Mouse (Mus musculus): Measurements from ENCODE around the gene Fam89b. TPM values are rescaled to one million over a fixed set of nuclear protein-coding genes. Genes with fewer than 3 reads are reported as not detected.

Gene Fam89b
- polyA plus RNA-seq, 1 experiment: 312 TPM

GRCm38 (mm10) chr19:5713730-5714129 is 15.7 kb downstream of the Fam89b start:
- no peaks in the 10 kb centered on the region; the same call in 1 of the 2 replicates for H3K36me3 ChIP-seq (ENCODE audit: control insufficient read depth, insufficient read depth, low read length)
- no peaks in the 10 kb centered on the region for H3K27me3 ChIP-seq (ENCODE audit: control insufficient read depth, insufficient read depth, low read length)
- TF ChIP-seq POLR2A (IDR thresholded peaks at IDR 0.05; ENCODE audit: control insufficient read depth, extremely low read depth, insufficient read depth, low read length, poor library complexity) (no peak), CTCF (IDR thresholded peaks at IDR 0.05; ENCODE audit: borderline replicate concordance, control insufficient read depth, extremely low read depth, insufficient read depth, low read length, poor library complexity) (no peak)
- H3K27ac ChIP-seq (ENCODE audit: control insufficient read depth, insufficient read depth, low read length): no peak overlapping the region
- 42% methylated on average over 2 of the region's 2 CpGs for WGBS
- peaks cover 4% of the 10 kb centered on the region; the same call in 1 of the 2 replicates for H3K4me1 ChIP-seq (replicated peaks; ENCODE audit: control insufficient read depth, insufficient read depth, low read length)
- no peak overlapping the region for H3K4me3 ChIP-seq (ENCODE audit: control insufficient read depth, insufficient read depth, low read length)
- DNase-seq: no peak

GRCm38 (mm10) chr19:5713255-5713654 is 16.2 kb downstream of the Fam89b start:
- Histone ChIP-seq H3K4me1 (replicated peaks; ENCODE audit: control insufficient read depth, insufficient read depth, low read length) (peaks cover 4% of the 10 kb centered on the region; the same call in 1 of the 2 replicates), H3K4me3 (ENCODE audit: control insufficient read depth, insufficient read depth, low read length) (no peak overlapping the region), H3K27me3 (ENCODE audit: control insufficient read depth, insufficient read depth, low read length) (no peaks in the 10 kb centered on the region), H3K27ac (ENCODE audit: control insufficient read depth, insufficient read depth, low read length) (no peak overlapping the region), H3K36me3 (ENCODE audit: control insufficient read depth, insufficient read depth, low read length) (no peaks in the 10 kb centered on the region; the same call in 1 of the 2 replicates)
- TF ChIP-seq CTCF (IDR thresholded peaks at IDR 0.05; ENCODE audit: borderline replicate concordance, control insufficient read depth, extremely low read depth, insufficient read depth, low read length, poor library complexity) (no peak), POLR2A (IDR thresholded peaks at IDR 0.05; ENCODE audit: control insufficient read depth, extremely low read depth, insufficient read depth, low read length, poor library complexity) (no peak)
- WGBS: 82% methylated on average over 5 of the region's 5 CpGs
- no peak for DNase-seq

- WGBS: 72% methylated on average over 14 of the region's 14 CpGs
- no peak for TF ChIP-seq POLR2A (IDR thresholded peaks at IDR 0.05; ENCODE audit: control insufficient read depth, extremely low read depth, insufficient read depth, low read length, poor library complexity)
- Histone ChIP-seq H3K27me3 (ENCODE audit: control insufficient read depth, insufficient read depth, low read length) (no peaks in the 10 kb centered on the region), H3K27ac (ENCODE audit: control insufficient read depth, insufficient read depth, low read length) (no peak overlapping the region), H3K36me3 (ENCODE audit: control insufficient read depth, insufficient read depth, low read length) (no peaks in the 10 kb centered on the region), H3K4me3 (ENCODE audit: control insufficient read depth, insufficient read depth, low read length) (no peak overlapping the region), H3K4me1 (replicated peaks; ENCODE audit: control insufficient read depth, insufficient read depth, low read length) (peaks cover 4% of the 10 kb centered on the region; the same call in 1 of the 2 replicates)
- DNase-seq: no peak
Measured at GRCm38 (mm10) chr19:5711907-5712460, 17.5 kb downstream of the Fam89b start.

GRCm38 (mm10) chr19:5711218-5711617 is 18.2 kb downstream of the Fam89b start:
- Histone ChIP-seq H3K4me3 (ENCODE audit: control insufficient read depth, insufficient read depth, low read length) (no peak overlapping the region), H3K36me3 (ENCODE audit: control insufficient read depth, insufficient read depth, low read length) (no peaks in the 10 kb centered on the region), H3K4me1 (replicated peaks; ENCODE audit: control insufficient read depth, insufficient read depth, low read length) (peaks cover 4% of the 10 kb centered on the region; the same call in 1 of the 2 replicates), H3K27me3 (ENCODE audit: control insufficient read depth, insufficient read depth, low read length) (no peaks in the 10 kb centered on the region), H3K27ac (ENCODE audit: control insufficient read depth, insufficient read depth, low read length) (no peak overlapping the region)
- DNase-seq: peak; percentile 67
- TF ChIP-seq POLR2A (IDR thresholded peaks at IDR 0.05; ENCODE audit: control insufficient read depth, extremely low read depth, insufficient read depth, low read length, poor library complexity): no peak
- TF ChIP-seq CTCF (IDR thresholded peaks at IDR 0.05; ENCODE audit: borderline replicate concordance, control insufficient read depth, extremely low read depth, insufficient read depth, low read length, poor library complexity): no peak
- 54% methylated on average over 3 of the region's 3 CpGs for WGBS

GRCm38 (mm10) chr19:5710581-5710980 is 18.9 kb downstream of the Fam89b start:
- no peak for TF ChIP-seq POLR2A (IDR thresholded peaks at IDR 0.05; ENCODE audit: control insufficient read depth, extremely low read depth, insufficient read depth, low read length, poor library complexity)
- no peak for TF ChIP-seq CTCF (IDR thresholded peaks at IDR 0.05; ENCODE audit: borderline replicate concordance, control insufficient read depth, extremely low read depth, insufficient read depth, low read length, poor library complexity)
- no peak overlapping the region for H3K27ac ChIP-seq (ENCODE audit: control insufficient read depth, insufficient read depth, low read length)
- peaks cover 9% of the 10 kb centered on the region for H3K4me1 ChIP-seq (replicated peaks; ENCODE audit: control insufficient read depth, insufficient read depth, low read length)
- no peak for DNase-seq
- H3K27me3 ChIP-seq (ENCODE audit: control insufficient read depth, insufficient read depth, low read length): no peaks in the 10 kb centered on the region
- H3K36me3 ChIP-seq (ENCODE audit: control insufficient read depth, insufficient read depth, low read length): no peaks in the 10 kb centered on the region
- WGBS: 98% methylated on average over 8 of the region's 8 CpGs
- H3K4me3 ChIP-seq (ENCODE audit: control insufficient read depth, insufficient read depth, low read length): no peak overlapping the region

GRCm38 (mm10) chr19:5710068-5710467 is 19.4 kb downstream of the Fam89b start:
- Histone ChIP-seq H3K36me3 (ENCODE audit: control insufficient read depth, insufficient read depth, low read length) (no peaks in the 10 kb centered on the region), H3K27ac (ENCODE audit: control insufficient read depth, insufficient read depth, low read length) (no peak overlapping the region), H3K27me3 (ENCODE audit: control insufficient read depth, insufficient read depth, low read length) (no peaks in the 10 kb centered on the region), H3K4me3 (ENCODE audit: control insufficient read depth, insufficient read depth, low read length) (no peak overlapping the region), H3K4me1 (replicated peaks; ENCODE audit: control insufficient read depth, insufficient read depth, low read length) (peaks cover 14% of the 10 kb centered on the region)
- WGBS: 97% methylated on average over 6 of the region's 6 CpGs
- TF ChIP-seq CTCF (IDR thresholded peaks at IDR 0.05; ENCODE audit: borderline replicate concordance, control insufficient read depth, extremely low read depth, insufficient read depth, low read length, poor library complexity) (no peak), POLR2A (IDR thresholded peaks at IDR 0.05; ENCODE audit: control insufficient read depth, extremely low read depth, insufficient read depth, low read length, poor library complexity) (no peak)
- no peak for DNase-seq

Data from thymus, adult 2 months (tissue).